Mouse (Mus musculus): ENCODE results near the gene Shd. TPM values are rescaled to one million over a fixed set of nuclear protein-coding genes. Genes with fewer than 3 reads are reported as not detected.

Shd gene
- polyA plus RNA-seq, 1 experiment from 2014 or later: 65.1 TPM

DNA sequence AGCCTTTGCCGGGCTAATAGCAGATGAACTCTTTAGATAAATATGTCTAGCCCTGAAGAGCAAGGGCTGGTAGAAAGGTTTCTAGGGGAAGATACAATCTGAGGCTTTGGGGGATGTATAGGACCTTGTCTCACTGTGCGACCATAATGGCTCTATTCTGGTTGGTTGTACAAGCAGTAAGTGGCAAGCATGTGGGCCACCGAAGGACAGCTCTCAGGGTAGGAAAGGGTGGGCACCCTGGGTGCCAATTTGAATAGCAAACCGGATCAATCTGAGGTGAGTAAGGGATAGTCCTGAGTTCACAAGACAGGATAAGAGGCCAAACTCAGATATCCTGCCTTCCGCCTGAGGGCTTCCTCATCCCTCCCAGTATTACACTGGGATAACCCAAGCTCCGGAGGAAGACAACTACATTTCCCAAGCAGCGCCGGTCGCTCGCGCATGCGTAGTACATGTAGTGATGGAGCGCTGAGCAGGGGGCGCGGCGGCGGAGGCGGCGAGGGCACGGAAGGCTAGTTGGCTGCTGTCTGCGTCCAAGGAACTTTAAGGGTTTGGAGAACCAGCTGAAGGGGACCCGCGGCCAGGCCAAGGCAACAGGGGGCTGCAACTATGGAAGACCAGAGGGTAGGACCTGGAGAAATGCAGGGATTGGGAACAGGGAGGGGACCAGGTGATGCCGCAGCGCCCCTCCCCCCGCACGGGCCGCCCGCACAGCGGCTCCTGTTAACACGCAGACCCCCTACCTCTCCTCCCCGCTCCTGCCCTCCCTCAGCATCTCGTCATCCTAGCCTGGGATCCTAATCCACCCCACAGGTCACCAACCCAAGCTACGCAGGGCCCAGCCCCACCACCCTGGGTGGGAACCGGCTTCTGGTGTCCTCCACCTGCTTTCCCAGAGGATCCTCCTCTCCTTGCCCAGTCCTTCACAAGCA lies 16.0 kb downstream of the Shd start, which contains the start of gene Fsd1:
Gene Fsd1 (plus strand): TSS at position 480 of the 932 bp plus-strand sequence.
- no peaks in the 10 kb centered on the region for H3K36me3 ChIP-seq (ENCODE audit: control insufficient read depth, insufficient read depth, low read length)
- ATAC-seq (replicated peaks; ENCODE audit: low FRiP score) (peak; percentile 92), DNase-seq (ENCODE audit: low spot score) (peak; percentile 92)
- 8% methylated on average over 35 of the region's 35 CpGs for WGBS
- peak within 1 kb of the TSS; percentile 57 for H3K4me3 ChIP-seq (ENCODE audit: low read depth, low read length)
- no peaks in the 10 kb centered on the region for H3K4me1 ChIP-seq (replicated peaks; ENCODE audit: control insufficient read depth, insufficient read depth, low read length)
- peak within 1 kb of the TSS; percentile 77 for H3K4me2 ChIP-seq (ENCODE audit: low read depth, low read length, severe bottlenecking)
- no peak within 1 kb of the TSS for H3K27ac ChIP-seq (ENCODE audit: low read depth, low read length)
- no peaks in the 10 kb centered on the region for H3K9me3 ChIP-seq (ENCODE audit: control insufficient read depth, low read length)
- H3K9ac ChIP-seq (ENCODE audit: low read length): peak within 1 kb of the TSS; percentile 71
- no peaks in the 10 kb centered on the region for H3K27me3 ChIP-seq (ENCODE audit: control insufficient read depth, insufficient read depth, low read length)

DNA sequence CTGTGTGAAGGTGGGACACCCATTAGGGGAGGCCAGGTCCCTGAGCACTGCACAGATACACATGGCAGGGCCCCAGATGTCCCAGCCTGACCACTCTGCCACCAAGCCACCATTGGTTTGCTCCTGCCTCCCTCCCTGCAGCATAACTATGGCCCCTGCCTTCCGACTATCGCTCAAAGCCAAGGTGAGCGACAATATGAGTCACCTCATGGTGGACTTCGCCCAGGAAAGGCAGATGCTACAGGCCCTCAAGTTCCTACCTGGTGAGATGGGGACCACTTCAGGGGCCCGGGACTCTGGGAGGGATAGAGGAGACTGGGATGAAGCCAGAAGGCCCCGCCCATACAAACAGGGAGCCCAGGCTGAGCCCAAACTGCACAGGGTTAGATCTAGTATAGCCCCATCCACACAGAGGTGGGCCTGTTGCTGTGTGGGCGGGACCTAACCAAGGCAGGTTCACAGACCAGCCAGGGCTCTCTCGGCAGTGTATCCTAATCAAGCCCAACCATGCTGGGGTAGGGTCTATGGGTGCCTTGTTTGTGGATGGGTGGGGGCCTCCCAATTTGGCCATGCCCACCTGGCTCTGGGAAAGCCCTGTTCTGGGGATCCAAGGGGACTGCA lies 20.1 kb downstream of the Shd start:
- no peak overlapping the region for H3K4me2 ChIP-seq (ENCODE audit: low read depth, low read length, severe bottlenecking)
- ATAC-seq (replicated peaks; ENCODE audit: low FRiP score): no peak
- H3K36me3 ChIP-seq (ENCODE audit: control insufficient read depth, insufficient read depth, low read length): no peaks in the 10 kb centered on the region
- no peak for DNase-seq (ENCODE audit: low spot score)
- no peak overlapping the region for H3K27ac ChIP-seq (ENCODE audit: low read depth, low read length)
- no peaks in the 10 kb centered on the region for H3K27me3 ChIP-seq (ENCODE audit: control insufficient read depth, insufficient read depth, low read length)
- no peaks in the 10 kb centered on the region for H3K9me3 ChIP-seq (ENCODE audit: control insufficient read depth, low read length)
- H3K4me3 ChIP-seq (ENCODE audit: low read depth, low read length): no peak overlapping the region
- no peaks in the 10 kb centered on the region for H3K4me1 ChIP-seq (replicated peaks; ENCODE audit: control insufficient read depth, insufficient read depth, low read length)
- no peak overlapping the region for H3K9ac ChIP-seq (ENCODE audit: low read length)
- 85% methylated on average over 8 of the region's 8 CpGs for WGBS

- ATAC-seq (replicated peaks; ENCODE audit: low FRiP score) (no peak), DNase-seq (ENCODE audit: low spot score) (no peak)
- H3K4me3 ChIP-seq (ENCODE audit: low read depth, low read length): no peak overlapping the region
- no peak overlapping the region for H3K9ac ChIP-seq (ENCODE audit: low read length)
- no peaks in the 10 kb centered on the region; the same call in 1 of the 2 replicates for H3K9me3 ChIP-seq (ENCODE audit: control insufficient read depth, low read length)
- H3K27me3 ChIP-seq (ENCODE audit: control insufficient read depth, insufficient read depth, low read length): peaks cover 5% of the 10 kb centered on the region; the same call in 1 of the 2 replicates
- H3K4me2 ChIP-seq (ENCODE audit: low read depth, low read length, severe bottlenecking): no peak overlapping the region
- no peaks in the 10 kb centered on the region; the same call in 1 of the 2 replicates for H3K36me3 ChIP-seq (ENCODE audit: control insufficient read depth, insufficient read depth, low read length)
- WGBS: 90% methylated on average over 15 of the region's 15 CpGs
- no peak overlapping the region for H3K27ac ChIP-seq (ENCODE audit: low read depth, low read length)
- H3K4me1 ChIP-seq (replicated peaks; ENCODE audit: control insufficient read depth, insufficient read depth, low read length): 0 out of 2 replicates have a peak, but pooled peaks cover 2% of the 10 kb centered on the region
These were observed 25.7 kb downstream of the Shd start for GRCm38 (mm10) chr17:55996007-55996406.

DNA sequence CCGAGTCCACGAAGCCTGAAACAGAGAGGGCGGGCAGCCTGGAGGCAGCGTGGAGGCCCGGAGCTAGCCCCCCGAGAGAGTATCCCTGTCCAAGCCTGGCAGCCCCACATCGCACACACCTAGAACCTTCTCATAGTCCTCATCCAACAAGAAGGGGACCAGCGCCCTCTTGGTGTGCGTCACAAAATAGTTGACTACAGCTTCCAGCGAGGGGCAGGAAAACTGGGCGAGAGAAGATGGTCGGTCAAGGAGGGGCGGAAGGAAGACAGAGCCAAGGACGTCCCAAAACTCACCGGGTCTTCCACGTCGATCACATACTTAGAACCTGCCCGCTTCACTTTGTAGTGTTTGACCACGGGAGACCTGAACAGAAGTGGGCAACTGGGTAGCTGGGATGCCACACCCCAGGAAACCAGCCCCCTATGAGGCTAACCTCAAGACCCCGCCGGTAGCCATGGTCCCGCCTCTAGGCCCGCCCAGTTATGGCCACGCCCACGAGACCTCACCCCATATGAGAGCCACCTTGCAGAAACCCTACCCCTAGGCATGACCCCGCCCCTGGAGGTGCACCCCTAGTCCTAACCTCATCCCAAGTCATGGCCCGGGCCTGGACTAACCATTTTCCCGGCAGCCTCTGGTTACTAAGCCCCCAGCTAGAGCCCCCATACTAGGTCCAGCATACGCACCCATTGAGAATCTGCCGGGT lies 29.7 kb downstream of the Shd start:
- Histone ChIP-seq H3K4me1 (replicated peaks; ENCODE audit: control insufficient read depth, insufficient read depth, low read length) (0 out of 2 replicates have a peak, but pooled peaks cover 2% of the 10 kb centered on the region), H3K27ac (ENCODE audit: low read depth, low read length) (no peak overlapping the region), H3K9ac (ENCODE audit: low read length) (no peak overlapping the region), H3K4me3 (ENCODE audit: low read depth, low read length) (peak overlapping the region; percentile 7; the same call in 1 of the 2 replicates), H3K9me3 (ENCODE audit: control insufficient read depth, low read length) (no peaks in the 10 kb centered on the region; the same call in 1 of the 2 replicates), H3K4me2 (ENCODE audit: low read depth, low read length, severe bottlenecking) (peak overlapping the region; percentile 37; the same call in 1 of the 2 replicates), H3K27me3 (ENCODE audit: control insufficient read depth, insufficient read depth, low read length) (peaks cover 5% of the 10 kb centered on the region; the same call in 1 of the 2 replicates), H3K36me3 (ENCODE audit: control insufficient read depth, insufficient read depth, low read length) (no peaks in the 10 kb centered on the region; the same call in 1 of the 2 replicates)
- WGBS: 6% methylated on average over 30 of the region's 30 CpGs
- no peak for DNase-seq (ENCODE audit: low spot score)
- peak; percentile 39; the same call in 1 of the 2 replicates for ATAC-seq (replicated peaks; ENCODE audit: low FRiP score)

DNA sequence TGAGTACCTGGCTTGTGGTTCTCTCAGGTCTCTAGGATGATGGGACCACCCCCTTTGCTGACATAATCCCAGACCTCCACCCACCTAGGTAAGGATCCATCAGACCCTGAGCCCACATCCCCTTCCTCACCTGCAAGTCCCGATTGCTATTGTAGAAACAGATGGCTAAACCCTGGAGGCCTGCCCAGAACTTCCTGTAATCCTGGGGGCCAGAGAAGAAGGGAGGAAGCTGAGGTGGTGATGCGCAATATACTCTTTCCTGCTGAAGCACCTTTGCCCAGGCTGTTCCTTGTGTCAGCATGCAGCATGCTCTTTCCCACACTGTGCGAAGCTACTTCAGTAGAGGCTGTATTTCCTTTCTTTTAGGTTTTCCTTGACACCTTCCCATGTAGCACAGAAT lies 32.7 kb downstream of the Shd start:
- Histone ChIP-seq H3K36me3 (ENCODE audit: control insufficient read depth, insufficient read depth, low read length) (no peaks in the 10 kb centered on the region), H3K4me1 (replicated peaks; ENCODE audit: control insufficient read depth, insufficient read depth, low read length) (0 out of 2 replicates have a peak, but pooled peaks cover 2% of the 10 kb centered on the region), H3K4me3 (ENCODE audit: low read depth, low read length) (no peak overlapping the region), H3K9me3 (ENCODE audit: control insufficient read depth, low read length) (no peaks in the 10 kb centered on the region; the same call in 1 of the 2 replicates), H3K9ac (ENCODE audit: low read length) (no peak overlapping the region), H3K4me2 (ENCODE audit: low read depth, low read length, severe bottlenecking) (no peak overlapping the region), H3K27ac (ENCODE audit: low read depth, low read length) (no peak overlapping the region), H3K27me3 (ENCODE audit: control insufficient read depth, insufficient read depth, low read length) (peaks cover 5% of the 10 kb centered on the region; the same call in 1 of the 2 replicates)
- 90% methylated on average over 3 of the region's 3 CpGs for WGBS
- no peak for ATAC-seq (replicated peaks; ENCODE audit: low FRiP score)
- DNase-seq (ENCODE audit: low spot score): no peak

DNA sequence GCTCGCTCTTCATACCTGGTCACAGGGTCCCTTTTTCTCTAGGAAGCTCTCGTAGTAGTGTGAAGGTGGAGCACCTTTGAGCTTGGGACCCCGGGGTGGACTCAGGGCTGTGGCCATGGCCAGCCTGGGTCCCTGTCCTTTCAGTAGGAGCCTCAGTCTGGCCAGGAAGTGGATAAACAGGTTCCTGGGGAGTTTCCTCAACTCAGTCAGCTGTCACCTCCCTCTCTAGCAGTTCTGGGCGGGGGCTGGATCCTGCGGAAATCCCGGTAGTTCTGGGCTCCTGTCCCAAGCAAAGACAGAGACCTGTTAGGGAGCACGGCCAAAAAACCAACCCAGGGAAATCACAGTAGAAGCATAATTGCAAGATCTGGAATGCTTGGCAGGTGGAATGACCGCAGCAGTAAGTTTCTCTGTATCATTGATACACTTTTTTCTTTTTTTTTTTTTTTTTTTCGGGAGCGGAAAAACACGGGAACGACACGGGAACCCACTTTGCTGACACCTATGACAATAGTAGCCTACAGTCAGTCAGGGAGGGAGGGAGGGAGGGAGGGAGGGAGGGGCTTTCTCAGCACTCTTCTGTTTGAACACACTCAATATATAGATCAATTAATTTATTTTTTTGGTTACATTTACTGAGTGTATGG lies 35.3 kb downstream of the Shd start, which contains the start of the genes Stap2 and Mpnd:
Gene Stap2 (minus strand): TSS at position 170 of the 647 bp plus-strand sequence.
Gene Mpnd (plus strand): TSS at position 297 of the 647 bp plus-strand sequence.
- WGBS: 59% methylated on average over 13 of the region's 13 CpGs
- no peak within 1 kb of the TSS for H3K4me2 ChIP-seq (ENCODE audit: low read depth, low read length, severe bottlenecking)
- H3K27ac ChIP-seq (ENCODE audit: low read depth, low read length): no peak within 1 kb of the TSS
- no peaks in the 10 kb centered on the region for H3K36me3 ChIP-seq (ENCODE audit: control insufficient read depth, insufficient read depth, low read length)
- no peaks in the 10 kb centered on the region; the same call in 1 of the 2 replicates for H3K9me3 ChIP-seq (ENCODE audit: control insufficient read depth, low read length)
- H3K4me1 ChIP-seq (replicated peaks; ENCODE audit: control insufficient read depth, insufficient read depth, low read length): peaks cover 7% of the 10 kb centered on the region; the same call in 1 of the 2 replicates
- no peak for ATAC-seq (replicated peaks; ENCODE audit: low FRiP score)
- peak; percentile 73 for DNase-seq (ENCODE audit: low spot score)
- no peak within 1 kb of the TSS for H3K4me3 ChIP-seq (ENCODE audit: low read depth, low read length)
- H3K27me3 ChIP-seq (ENCODE audit: control insufficient read depth, insufficient read depth, low read length): 0 out of 2 replicates have a peak, but pooled peaks cover 2% of the 10 kb centered on the region
- no peak within 1 kb of the TSS for H3K9ac ChIP-seq (ENCODE audit: low read length)

DNA sequence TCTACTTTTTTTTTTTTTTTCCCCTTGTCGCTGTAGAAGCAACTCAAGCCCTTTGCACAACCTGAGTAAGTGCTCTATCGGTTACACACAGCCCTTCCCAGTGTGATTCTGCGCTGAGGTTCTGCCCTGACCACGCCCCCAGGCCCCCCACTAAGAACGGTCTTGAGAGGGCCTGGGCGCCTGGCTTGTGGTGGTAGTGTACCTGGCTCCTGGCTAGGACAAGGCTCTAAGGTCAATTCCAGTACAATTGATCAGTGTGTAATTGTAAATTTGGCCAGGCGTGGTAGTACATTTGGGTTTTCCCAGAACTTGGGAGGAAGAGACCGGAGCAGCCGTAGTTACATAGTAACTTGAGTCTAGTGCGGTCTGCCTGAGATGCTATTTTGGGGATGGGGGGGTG lies 36.7 kb downstream of the Shd start:
- H3K27ac ChIP-seq (ENCODE audit: low read depth, low read length): no peak overlapping the region
- no peaks in the 10 kb centered on the region for H3K27me3 ChIP-seq (ENCODE audit: control insufficient read depth, insufficient read depth, low read length)
- H3K4me1 ChIP-seq (replicated peaks; ENCODE audit: control insufficient read depth, insufficient read depth, low read length): peaks cover 8% of the 10 kb centered on the region; the same call in 1 of the 2 replicates
- ATAC-seq (replicated peaks; ENCODE audit: low FRiP score) (no peak), DNase-seq (ENCODE audit: low spot score) (no peak)
- no peak overlapping the region for H3K4me3 ChIP-seq (ENCODE audit: low read depth, low read length)
- H3K9ac ChIP-seq (ENCODE audit: low read length): no peak overlapping the region
- 46% methylated on average over 10 of the region's 10 CpGs for WGBS
- H3K36me3 ChIP-seq (ENCODE audit: control insufficient read depth, insufficient read depth, low read length): peaks cover 3% of the 10 kb centered on the region; the same call in 1 of the 2 replicates
- no peak overlapping the region for H3K4me2 ChIP-seq (ENCODE audit: low read depth, low read length, severe bottlenecking)
- no peaks in the 10 kb centered on the region for H3K9me3 ChIP-seq (ENCODE audit: control insufficient read depth, low read length)

All from forebrain, embryonic 11.5 days (tissue).